8 mouse cellular contexts compared by ENCODE assay signal in the genomic region with DNA sequence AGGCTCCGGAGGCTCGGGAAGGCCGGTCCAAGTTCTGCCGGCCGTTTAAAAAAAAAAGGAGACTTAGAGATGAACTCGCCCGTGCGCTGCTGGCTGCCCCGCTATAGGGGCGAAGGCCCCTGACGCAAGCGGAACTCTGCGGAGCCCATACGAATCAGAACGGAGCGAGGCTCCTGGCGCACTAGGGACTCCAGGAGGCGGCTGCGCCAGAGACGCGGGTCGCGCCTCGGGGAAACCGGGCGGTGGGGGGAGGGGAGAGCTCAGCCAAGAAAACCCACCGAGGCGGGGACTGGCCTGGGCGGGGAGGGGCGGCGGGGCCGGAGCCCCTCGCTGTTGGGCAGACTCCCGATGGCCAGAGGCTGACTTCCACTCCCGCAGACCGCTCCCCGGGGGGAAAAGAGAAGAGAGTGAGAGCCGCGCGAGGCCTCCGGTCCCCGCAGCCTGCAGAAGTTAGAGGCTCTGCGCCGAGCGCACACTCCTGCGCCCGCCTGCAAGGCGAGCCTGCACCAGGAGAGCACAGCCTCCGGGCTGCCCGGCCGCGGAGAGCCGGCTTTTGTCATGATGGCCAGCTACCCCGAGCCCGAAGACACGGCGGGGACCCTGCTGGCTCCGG. TPM values are rescaled to one million over a fixed set of nuclear protein-coding genes. Genes with fewer than 3 reads are reported as not detected.
DNase-seq lines count a peak whose midpoint lies in the region; ATAC-seq lines count a peak whose summit lies in the region.

A gene (plus strand): TSS at position 186 of the 613 bp plus-strand sequence.

- peak within 1 kb of the TSS; percentile 75 for H3K4me2 ChIP-seq in hindbrain, embryonic 12.5 days (replicated peaks)

- peaks cover 31% of the 10 kb centered on the region for H3K4me1 ChIP-seq in hindbrain, embryonic 12.5 days
- peaks cover 41% of the 10 kb centered on the region for H3K4me1 ChIP-seq in midbrain, embryonic 10.5 days

- peak; percentile 22 for DNase-seq in CD4-positive, CD25-positive, alpha-beta regulatory T cell, adult 2 months (ENCODE audit: low read depth, low spot score)
- DNase-seq in right cerebral cortex, postnatal 25 days: peak; percentile 27
- no peak for DNase-seq in right cerebral cortex, adult 18-20 months
- DNase-seq in midbrain, embryonic 10.5 days (ENCODE audit: low spot score): no peak
- peak; percentile 23 for DNase-seq in testis, postnatal 14 days (ENCODE audit: low spot score)
- no peak for DNase-seq in MN1 (ENCODE audit: low spot score)

- H3K27me3 ChIP-seq in hindbrain, embryonic 12.5 days: peaks cover 90% of the 10 kb centered on the region
- H3K27me3 ChIP-seq in midbrain, embryonic 10.5 days (ENCODE audit: low read depth, poor library complexity, severe bottlenecking): peaks cover 100% of the 10 kb centered on the region

- no peak for ATAC-seq in CD4-positive, CD25-positive, alpha-beta regulatory T cell, adult 4 months
- ATAC-seq in hindbrain, embryonic 12.5 days (ENCODE audit: low FRiP score): peak; percentile 41

- H3K9me3 ChIP-seq in hindbrain, embryonic 12.5 days (replicated peaks): no peaks in the 10 kb centered on the region
- H3K9me3 ChIP-seq in midbrain, embryonic 10.5 days (replicated peaks): no peaks in the 10 kb centered on the region

- WGBS in hindbrain, embryonic 12.5 days: under 1% methylated on average over 54 of the region's 58 CpGs
- WGBS in midbrain, embryonic 10.5 days: under 1% methylated on average over 57 of the region's 58 CpGs

- H3K36me3 ChIP-seq in hindbrain, embryonic 12.5 days: no peaks in the 10 kb centered on the region
- H3K36me3 ChIP-seq in midbrain, embryonic 10.5 days: no peaks in the 10 kb centered on the region

- H3K27ac ChIP-seq in hindbrain, embryonic 12.5 days: peak within 1 kb of the TSS; percentile 30
- H3K27ac ChIP-seq in midbrain, embryonic 10.5 days (replicated peaks): peak within 1 kb of the TSS; percentile 79

- peak within 1 kb of the TSS; percentile 59 for H3K9ac ChIP-seq in hindbrain, embryonic 12.5 days

- H3K4me3 ChIP-seq in hindbrain, embryonic 12.5 days: peak within 1 kb of the TSS; percentile 40
- peak within 1 kb of the TSS; percentile 64 for H3K4me3 ChIP-seq in midbrain, embryonic 10.5 days

RNA-seq across cellular contexts. Expression of the gene that starts here (rescaled TPM):
- polyA plus RNA-seq in CD4-positive, CD25-positive, alpha-beta regulatory T cell, adult 4 months (2017; shearing (Covaris generic)): not detected
- 1.6 and 2.0 TPM in 2 replicates for polyA plus RNA-seq in hindbrain, embryonic 12.5 days (2016; fragmentation: Nextera tagmentation; extraction: Ambion mirVana)
- polyA plus RNA-seq in midbrain, embryonic 10.5 days (2016; fragmentation: Nextera tagmentation; extraction: Ambion mirVana): 3.5 and 4.1 TPM in 2 replicates

Comparison
In these comparisons a context has a peak if more than half of its experiments do, and no peak if none do; other contexts are left out.
1. DNase-seq: peak in CD4-positive, CD25-positive, alpha-beta regulatory T cell, adult 2 months (single experiment), right cerebral cortex, postnatal 25 days (single experiment) and testis, postnatal 14 days (single experiment); none in right cerebral cortex, adult 18-20 months (single experiment), midbrain, embryonic 10.5 days (single experiment) and MN1 (single experiment).